ENCODE assay signal across 15 mouse cellular contexts in genomic region chr13:55325596-55325995, GRCm38 (mm10). TPM values are rescaled to one million over a fixed set of nuclear protein-coding genes. Genes with fewer than 3 reads are reported as not detected.
DNase-seq lines count a peak whose midpoint lies in the region; ATAC-seq and TF ChIP-seq lines count a peak whose summit lies in the region.
"Had no signal": no experiment of that assay in that cellular context is flagged by ENCODE, and none has a peak within 500 bp of the region (broad histone marks: within the 10 kb centered on the region; RNA-seq: fewer than 3 reads in every experiment).

No protein-coding gene starts in this region.

- WGBS in hindbrain, embryonic 10.5 days: 86% methylated on average over 11 of the region's 11 CpGs
- 75% methylated on average over 11 of the region's 11 CpGs for WGBS in hindbrain, embryonic 16.5 days
- WGBS in midbrain, postnatal 0 days: 89% methylated on average over 10 of the region's 11 CpGs

- H3K4me3 ChIP-seq in hindbrain, embryonic 10.5 days: 0 out of 2 replicates have a peak overlapping the region, but pooled peaks have one; percentile 11
- H3K4me3 ChIP-seq in hindbrain, embryonic 16.5 days (ENCODE audit: low read length): no peak overlapping the region
- no peak overlapping the region for H3K4me3 ChIP-seq in midbrain, postnatal 0 days (ENCODE audit: low read depth, low read length)
- H3K4me3 ChIP-seq: forebrain, embryonic 15.5 days; midbrain, embryonic 12.5 days had no signal

- no peak overlapping the region for H3K27ac ChIP-seq in hindbrain, embryonic 10.5 days
- H3K27ac ChIP-seq in hindbrain, embryonic 16.5 days (ENCODE audit: low read depth, low read length): no peak overlapping the region
- H3K27ac ChIP-seq in midbrain, postnatal 0 days (ENCODE audit: low read depth, low read length): no peak overlapping the region
- H3K27ac ChIP-seq: forebrain, embryonic 15.5 days; hindbrain, postnatal 0 days; midbrain, embryonic 12.5 days had no signal

- no peak overlapping the region for H3K4me2 ChIP-seq in hindbrain, embryonic 16.5 days (ENCODE audit: low read length)
- no peak overlapping the region for H3K4me2 ChIP-seq in midbrain, postnatal 0 days (ENCODE audit: low read depth, low read length, poor library complexity, severe bottlenecking)
- H3K4me2 ChIP-seq: forebrain, embryonic 15.5 days; midbrain, embryonic 12.5 days had no signal

- peaks cover 11% of the 10 kb centered on the region for H3K27me3 ChIP-seq in hindbrain, embryonic 10.5 days (ENCODE audit: insufficient read depth, poor library complexity, severe bottlenecking)
- H3K27me3 ChIP-seq in hindbrain, embryonic 16.5 days (replicated peaks; ENCODE audit: control insufficient read depth, insufficient read depth, low read length): no peaks in the 10 kb centered on the region
- no peaks in the 10 kb centered on the region for H3K27me3 ChIP-seq in midbrain, postnatal 0 days (ENCODE audit: insufficient read depth, low read length)
- H3K27me3 ChIP-seq: forebrain, embryonic 15.5 days had no signal

- no peaks in the 10 kb centered on the region for H3K9me3 ChIP-seq in hindbrain, embryonic 10.5 days
- no peaks in the 10 kb centered on the region for H3K9me3 ChIP-seq in hindbrain, embryonic 16.5 days (ENCODE audit: control insufficient read depth, low read length)
- no peaks in the 10 kb centered on the region for H3K9me3 ChIP-seq in midbrain, postnatal 0 days (ENCODE audit: low read length)
- H3K9me3 ChIP-seq: forebrain, embryonic 15.5 days; midbrain, embryonic 12.5 days had no signal

- H3K36me3 ChIP-seq in hindbrain, embryonic 10.5 days: peaks cover 47% of the 10 kb centered on the region
- peaks cover 15% of the 10 kb centered on the region for H3K36me3 ChIP-seq in hindbrain, embryonic 16.5 days (ENCODE audit: control insufficient read depth, insufficient read depth, low read length)
- H3K36me3 ChIP-seq in midbrain, postnatal 0 days (ENCODE audit: insufficient read depth, low read length): peaks cover 15% of the 10 kb centered on the region

- no peak for ATAC-seq in hindbrain, embryonic 16.5 days
- no peak for ATAC-seq in midbrain, postnatal 0 days (ENCODE audit: low FRiP score)
- ATAC-seq: forebrain, embryonic 15.5 days; hindbrain, postnatal 0 days had no signal

- DNase-seq in hindbrain, embryonic 10.5 days (ENCODE audit: low spot score): no peak
- DNase-seq in right cerebral cortex, adult 18-20 months: peak; percentile 47
- DNase-seq in right cerebral cortex, postnatal 14 days: no peak
- DNase-seq in R1 (ENCODE audit: low read depth, low spot score): peak; percentile 48
- peak; percentile 47 for DNase-seq in testis, postnatal 10 days (ENCODE audit: low spot score)
- DNase-seq in thymus, postnatal 14 days: no peak
- DNase-seq in midbrain, postnatal 0 days (ENCODE audit: low spot score): no peak
- DNase-seq: adrenal gland, adult 2 months; cerebellum, adult 18-20 months; gastrocnemius, postnatal 14 days; lung, adult 18-20 months had no signal

- H3K9ac ChIP-seq in hindbrain, embryonic 16.5 days (ENCODE audit: low read depth, low read length): no peak overlapping the region
- no peak overlapping the region for H3K9ac ChIP-seq in midbrain, postnatal 0 days (replicated peaks; ENCODE audit: low read length, poor library complexity, severe bottlenecking)
- H3K9ac ChIP-seq: forebrain, embryonic 15.5 days; midbrain, embryonic 12.5 days had no signal

- no peak for TF ChIP-seq CTCF in midbrain, postnatal 0 days (IDR thresholded peaks at IDR 0.05)

- peaks cover 62% of the 10 kb centered on the region for H3K4me1 ChIP-seq in hindbrain, embryonic 10.5 days (replicated peaks)
- peaks cover 42% of the 10 kb centered on the region for H3K4me1 ChIP-seq in hindbrain, embryonic 16.5 days (ENCODE audit: control insufficient read depth, insufficient read depth, low read depth, low read length)
- H3K4me1 ChIP-seq in midbrain, postnatal 0 days (ENCODE audit: insufficient read depth, low read length): peaks cover 14% of the 10 kb centered on the region

RNA-seq across cellular contexts. Expression of gene Rab24, which starts 3.9 kb away (rescaled TPM):
- 80.9 and 83.7 TPM in 2 replicates for polyA plus RNA-seq in hindbrain, embryonic 10.5 days (2016; fragmentation: Nextera tagmentation; extraction: Ambion mirVana)
- 95.4 and 97.6 TPM in 2 replicates for polyA plus RNA-seq in hindbrain, embryonic 16.5 days (2015; fragmentation: Nextera tagmentation; extraction: Ambion mirVana)
- total RNA-seq in midbrain, postnatal 0 days (2014; rRNA removed): 70.0 and 88.1 TPM in 2 replicates
- polyA plus RNA-seq in midbrain, postnatal 0 days (2015; fragmentation: Nextera tagmentation; extraction: Ambion mirVana): 83.2 and 84.2 TPM in 2 replicates

RNA-seq across cellular contexts. Expression of gene Mxd3, which starts 4.0 kb away (rescaled TPM):
- 25.2 and 33.7 TPM in 2 replicates for polyA plus RNA-seq in hindbrain, embryonic 10.5 days (2016; fragmentation: Nextera tagmentation; extraction: Ambion mirVana)
- polyA plus RNA-seq in hindbrain, embryonic 16.5 days (2015; fragmentation: Nextera tagmentation; extraction: Ambion mirVana): 10.9 and 12.4 TPM in 2 replicates
- total RNA-seq in midbrain, postnatal 0 days (2014; rRNA removed): 6.6 and 7.2 TPM in 2 replicates
- polyA plus RNA-seq in midbrain, postnatal 0 days (2015; fragmentation: Nextera tagmentation; extraction: Ambion mirVana): 3.5 and 3.6 TPM in 2 replicates

RNA-seq across cellular contexts. Expression of gene Prelid1, which starts 5.3 kb away (rescaled TPM):
- polyA plus RNA-seq in hindbrain, embryonic 10.5 days (2016; fragmentation: Nextera tagmentation; extraction: Ambion mirVana): 510 and 522 TPM in 2 replicates
- polyA plus RNA-seq in hindbrain, embryonic 16.5 days (2015; fragmentation: Nextera tagmentation; extraction: Ambion mirVana): 347 and 353 TPM in 2 replicates
- total RNA-seq in midbrain, postnatal 0 days (2014; rRNA removed): 208 and 210 TPM in 2 replicates
- polyA plus RNA-seq in midbrain, postnatal 0 days (2015; fragmentation: Nextera tagmentation; extraction: Ambion mirVana): 318 and 326 TPM in 2 replicates

RNA-seq across cellular contexts. Expression of gene Lman2, which starts 37.0 kb away (rescaled TPM):
- 95.2 and 107 TPM in 2 replicates for polyA plus RNA-seq in hindbrain, embryonic 10.5 days (2016; fragmentation: Nextera tagmentation; extraction: Ambion mirVana)
- 44.9 and 51.5 TPM in 2 replicates for polyA plus RNA-seq in hindbrain, embryonic 16.5 days (2015; fragmentation: Nextera tagmentation; extraction: Ambion mirVana)
- 55.7 and 55.9 TPM in 2 replicates for total RNA-seq in midbrain, postnatal 0 days (2014; rRNA removed)
- polyA plus RNA-seq in midbrain, postnatal 0 days (2015; fragmentation: Nextera tagmentation; extraction: Ambion mirVana): 32.8 and 35.0 TPM in 2 replicates

RNA-seq across cellular contexts. Expression of gene Rgs14, which starts 43.9 kb away (rescaled TPM):
- 0.44 and 0.68 TPM in 2 replicates for polyA plus RNA-seq in hindbrain, embryonic 10.5 days (2016; fragmentation: Nextera tagmentation; extraction: Ambion mirVana)
- 0.27 and 0.44 TPM in 2 replicates for polyA plus RNA-seq in hindbrain, embryonic 16.5 days (2015; fragmentation: Nextera tagmentation; extraction: Ambion mirVana)
- total RNA-seq in midbrain, postnatal 0 days (2014; rRNA removed): 0.44 and 1.1 TPM in 2 replicates
- 1.3 and 1.5 TPM in 2 replicates for polyA plus RNA-seq in midbrain, postnatal 0 days (2015; fragmentation: Nextera tagmentation; extraction: Ambion mirVana)

Comparison
In these comparisons a context has a peak if more than half of its experiments do, and no peak if none do; other contexts are left out.
1. DNase-seq: peak in right cerebral cortex, adult 18-20 months (single experiment), R1 (single experiment) and testis, postnatal 10 days (single experiment); none in hindbrain, embryonic 10.5 days (single experiment), right cerebral cortex, postnatal 14 days (single experiment), thymus, postnatal 14 days (single experiment) and midbrain, postnatal 0 days (single experiment).